Mouse (Mus musculus) testis, adult 2 months (tissue): Measurements from ENCODE around the gene Psmd12.

Experiments used
- CTCF ChIP-seq: fragments of 200-500 bp; IDR thresholded peaks from 2 replicates; pipeline ENCODE4 v1.5.1; 2012; ENCODE audit warnings: low read depth, mild to moderate bottlenecking, inconsistent platforms, low read length, moderate library complexity; ENCODE audit not compliant: control insufficient read depth, insufficient read depth, insufficient replicate concordance
- POLR2A ChIP-seq: fragments of 200-500 bp; IDR thresholded peaks from 2 replicates; pipeline ENCODE4 v1.6.1; 2012; ENCODE audit warnings: low read depth, mild to moderate bottlenecking, inconsistent platforms, low read length, moderate library complexity; ENCODE audit not compliant: control insufficient read depth

DNA sequence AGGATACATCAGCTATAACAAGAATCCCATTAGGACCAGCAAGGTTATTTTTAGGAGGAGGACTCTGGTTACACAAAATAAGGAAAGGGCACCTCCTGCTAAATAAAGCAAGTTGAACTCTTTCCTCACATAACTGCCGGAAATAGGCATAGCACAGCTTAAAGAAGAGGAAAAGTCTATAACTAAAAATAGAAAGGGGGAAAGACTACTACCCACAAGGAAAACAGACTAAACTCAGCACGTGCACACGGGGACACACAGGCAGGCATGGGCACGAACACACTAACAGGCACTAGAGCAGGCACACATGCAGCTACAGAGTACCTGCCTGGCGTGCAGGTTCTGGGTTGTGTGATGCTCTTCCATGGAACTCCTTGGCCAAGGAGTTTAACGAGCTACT, 32.6 kb upstream of the Psmd12 start:
- TF ChIP-seq CTCF (no peak), POLR2A (no peak)
